Mouse (Mus musculus): Measurements from ENCODE around the gene Esp6. TPM values are rescaled to one million over a fixed set of nuclear protein-coding genes. Genes with fewer than 3 reads are reported as not detected.
"Not testable (repeated sequence)": the region's sequence is repeated elsewhere in the genome, so short reads cannot be mapped to it uniquely, and the experiment has no call there.

The Esp6 gene
- polyA plus RNA-seq (2016; fragmentation: Nextera tagmentation; extraction: Ambion mirVana): not detected in 2 replicates

GRCm38 (mm10) chr17:40561207-40561606 is at the start of gene Esp6:
Gene Esp6 (plus strand): TSS chr17:40561507.
- no peaks in the 10 kb centered on the region for H3K4me1 ChIP-seq (replicated peaks)
- DNase-seq (ENCODE audit: low spot score): no peak
- no peak within 1 kb of the TSS for H3K27ac ChIP-seq
- H3K27me3 ChIP-seq (ENCODE audit: insufficient read depth, poor library complexity, severe bottlenecking): no peaks in the 10 kb centered on the region
- 89% methylated on average over 5 of the region's 5 CpGs for WGBS
- no peaks in the 10 kb centered on the region for H3K36me3 ChIP-seq
- no peaks in the 10 kb centered on the region for H3K9me3 ChIP-seq
- H3K4me3 ChIP-seq: no peak within 1 kb of the TSS

GRCm38 (mm10) chr17:40519818-40520217 is 41.5 kb upstream of the Esp6 start, which contains the start of gene Esp8:
Gene Esp8 (plus strand): TSS chr17:40520022.
- H3K9me3 ChIP-seq: no peaks in the 10 kb centered on the region
- H3K4me1 ChIP-seq (replicated peaks): peaks cover 4% of the 10 kb centered on the region; the same call in 1 of the 2 replicates
- no peaks in the 10 kb centered on the region for H3K36me3 ChIP-seq
- DNase-seq (ENCODE audit: low spot score): no peak
- 42% methylated on average over 3 of the region's 3 CpGs for WGBS
- H3K4me3 ChIP-seq: no peak within 1 kb of the TSS
- H3K27ac ChIP-seq: no peak within 1 kb of the TSS
- no peaks in the 10 kb centered on the region for H3K27me3 ChIP-seq (ENCODE audit: insufficient read depth, poor library complexity, severe bottlenecking)

- H3K27me3 ChIP-seq (ENCODE audit: insufficient read depth, poor library complexity, severe bottlenecking): no peaks in the 10 kb centered on the region
- 68% methylated on average over 3 of the region's 3 CpGs for WGBS
- no peak overlapping the region for H3K4me3 ChIP-seq
Observed at GRCm38 (mm10) chr17:40529813-40530212, 31.5 kb upstream of the Esp6 start.

GRCm38 (mm10) chr17:40531147-40531546 is 30.2 kb upstream of the Esp6 start:
- no peak overlapping the region for H3K4me3 ChIP-seq
- H3K9me3 ChIP-seq: no peaks in the 10 kb centered on the region
- DNase-seq (ENCODE audit: low spot score): no peak
- whole genome bisulfite sequencing: 81% methylated on average over 1 of the region's 1 CpGs
- H3K36me3 ChIP-seq: no peaks in the 10 kb centered on the region
- no peaks in the 10 kb centered on the region for H3K27me3 ChIP-seq (ENCODE audit: insufficient read depth, poor library complexity, severe bottlenecking)
- no peak overlapping the region for H3K27ac ChIP-seq
- no peaks in the 10 kb centered on the region for H3K4me1 ChIP-seq (replicated peaks)

More at GRCm38 (mm10) chr17:40529813-40530212, 31.5 kb upstream of the Esp6 start:
- DNase-seq (ENCODE audit: low spot score): no peak
- Histone ChIP-seq H3K36me3 (no peaks in the 10 kb centered on the region), H3K4me1 (replicated peaks) (no peaks in the 10 kb centered on the region), H3K27ac (no peak overlapping the region), H3K9me3 (no peaks in the 10 kb centered on the region)

- not testable (repeated sequence) for H3K4me3 ChIP-seq; H3K4me1 ChIP-seq (replicated peaks); H3K27me3 ChIP-seq (ENCODE audit: insufficient read depth, poor library complexity, severe bottlenecking); DNase-seq (ENCODE audit: low spot score); H3K36me3 ChIP-seq; H3K27ac ChIP-seq; H3K9me3 ChIP-seq
- whole genome bisulfite sequencing: 85% methylated on average over 5 of the region's 5 CpGs
Observed at GRCm38 (mm10) chr17:40547005-40547404, 14.3 kb upstream of the Esp6 start.

GRCm38 (mm10) chr17:40553470-40553869 is 7.8 kb upstream of the Esp6 start:
- no peaks in the 10 kb centered on the region for H3K4me1 ChIP-seq (replicated peaks)
- no peaks in the 10 kb centered on the region for H3K27me3 ChIP-seq (ENCODE audit: insufficient read depth, poor library complexity, severe bottlenecking)
- H3K36me3 ChIP-seq: no peaks in the 10 kb centered on the region
- H3K4me3 ChIP-seq: no peak overlapping the region
- WGBS: 60% methylated on average over 1 of the region's 1 CpGs
- H3K9me3 ChIP-seq: no peaks in the 10 kb centered on the region
- DNase-seq (ENCODE audit: low spot score): no peak
- no peak overlapping the region for H3K27ac ChIP-seq

- not testable (repeated sequence) for DNase-seq (ENCODE audit: low spot score); H3K27me3 ChIP-seq (ENCODE audit: insufficient read depth, poor library complexity, severe bottlenecking); H3K36me3 ChIP-seq; H3K9me3 ChIP-seq; H3K27ac ChIP-seq; H3K4me1 ChIP-seq (replicated peaks); H3K4me3 ChIP-seq
- 39% methylated on average over 6 of the region's 6 CpGs for WGBS
Observed at GRCm38 (mm10) chr17:40583906-40584305, 22.6 kb downstream of the Esp6 start.

- no peaks in the 10 kb centered on the region for H3K4me1 ChIP-seq (replicated peaks)
- DNase-seq (ENCODE audit: low spot score): no peak
- no peaks in the 10 kb centered on the region for H3K36me3 ChIP-seq
- H3K27me3 ChIP-seq (ENCODE audit: insufficient read depth, poor library complexity, severe bottlenecking): no peaks in the 10 kb centered on the region
- no peaks in the 10 kb centered on the region for H3K9me3 ChIP-seq
- no peak overlapping the region for H3K4me3 ChIP-seq
- no peak overlapping the region for H3K27ac ChIP-seq
Observed at GRCm38 (mm10) chr17:40591297-40591696, 30.0 kb downstream of the Esp6 start.

GRCm38 (mm10) chr17:40598294-40598693 is 37.0 kb downstream of the Esp6 start, which contains the start of gene Esp4:
Gene Esp4 (plus strand): TSS chr17:40598594.
- H3K27ac ChIP-seq: no peak within 1 kb of the TSS
- H3K4me1 ChIP-seq (replicated peaks): no peaks in the 10 kb centered on the region
- no peaks in the 10 kb centered on the region for H3K27me3 ChIP-seq (ENCODE audit: insufficient read depth, poor library complexity, severe bottlenecking)
- no peak for DNase-seq (ENCODE audit: low spot score)
- H3K36me3 ChIP-seq: no peaks in the 10 kb centered on the region
- no peaks in the 10 kb centered on the region for H3K9me3 ChIP-seq
- no peak within 1 kb of the TSS for H3K4me3 ChIP-seq

Other genes with a start within 250 kb of the Esp6 start
- not detected in 2 replicates for gene Crisp1, start 242.3 kb upstream of the Esp6 start, polyA plus RNA-seq (2016; fragmentation: Nextera tagmentation; extraction: Ambion mirVana)
- gene Esp8, start 41.5 kb upstream of the Esp6 start, polyA plus RNA-seq (2016; fragmentation: Nextera tagmentation; extraction: Ambion mirVana): not detected in 2 replicates
- gene Esp4, start 37.1 kb downstream of the Esp6 start, polyA plus RNA-seq (2016; fragmentation: Nextera tagmentation; extraction: Ambion mirVana): not detected in 2 replicates
- not detected in 2 replicates for gene Esp3, start 70.6 kb downstream of the Esp6 start, polyA plus RNA-seq (2016; fragmentation: Nextera tagmentation; extraction: Ambion mirVana)
- gene Esp1, start 165.6 kb downstream of the Esp6 start, polyA plus RNA-seq (2016; fragmentation: Nextera tagmentation; extraction: Ambion mirVana): not detected in 2 replicates
- gene Crisp2, start 245.5 kb downstream of the Esp6 start, polyA plus RNA-seq (2016; fragmentation: Nextera tagmentation; extraction: Ambion mirVana): not detected in 2 replicates
- 5.0 and 6.2 TPM in 2 replicates for gene Rhag, start 249.6 kb downstream of the Esp6 start, polyA plus RNA-seq (2016; fragmentation: Nextera tagmentation; extraction: Ambion mirVana)